ENCODE assay signal across 11 mouse cellular contexts in genomic region chr19:4968236-4968635, GRCm38 (mm10). TPM values are rescaled to one million over a fixed set of nuclear protein-coding genes. Genes with fewer than 3 reads are reported as not detected.
A peak's percentile ranks its signal among the peaks of the same experiment; 100 is the strongest.
DNase-seq lines count a peak whose midpoint lies in the region; ATAC-seq and TF ChIP-seq lines count a peak whose summit lies in the region.
"Had no signal": no experiment of that assay in that cellular context is flagged by ENCODE, and none has a peak within 500 bp of the region (broad histone marks: within the 10 kb centered on the region; RNA-seq: fewer than 3 reads in every experiment).

No protein-coding gene starts in this region.

- no peak overlapping the region for H3K27ac ChIP-seq in heart, postnatal 0 days (ENCODE audit: low read depth)
- H3K27ac ChIP-seq: embryonic facial prominence, embryonic 12.5 days; midbrain, embryonic 12.5 days had no signal

- no peaks in the 10 kb centered on the region for H3K27me3 ChIP-seq in heart, postnatal 0 days (ENCODE audit: control insufficient read depth, insufficient read depth, low read length)
- H3K27me3 ChIP-seq: embryonic facial prominence, embryonic 12.5 days; midbrain, embryonic 12.5 days had no signal

- ATAC-seq in heart, postnatal 0 days (ENCODE audit: insufficient read depth, low read depth) = no peak
- peak; percentile 82; the same call in 1 of the 2 replicates for ATAC-seq in erythroblast, adult 5-6 weeks (replicated peaks; ENCODE audit: low FRiP score, poor library complexity, severe bottlenecking)
- ATAC-seq: activated CD4-positive, CD25-positive, alpha-beta regulatory T cell, adult 4 months had no signal

- H3K9me3 ChIP-seq in heart, postnatal 0 days (replicated peaks; ENCODE audit: control insufficient read depth, low read length) = no peaks in the 10 kb centered on the region
- H3K9me3 ChIP-seq: embryonic facial prominence, embryonic 12.5 days; midbrain, embryonic 12.5 days had no signal

- 91% methylated on average over 2 of the region's 2 CpGs for WGBS in heart, postnatal 0 days

- TF ChIP-seq CTCF in heart, postnatal 0 days (IDR thresholded peaks at IDR 0.05; ENCODE audit: low read depth) = peak; percentile 43

- no peak overlapping the region for H3K4me2 ChIP-seq in heart, postnatal 0 days (ENCODE audit: low read depth, low read length)
- H3K4me2 ChIP-seq: embryonic facial prominence, embryonic 12.5 days; midbrain, embryonic 12.5 days had no signal

- peaks cover 29% of the 10 kb centered on the region for H3K36me3 ChIP-seq in heart, postnatal 0 days (replicated peaks; ENCODE audit: control insufficient read depth, insufficient read depth, low read length)

- no peak overlapping the region for H3K4me3 ChIP-seq in heart, postnatal 0 days (ENCODE audit: low read depth, low read length)
- H3K4me3 ChIP-seq: embryonic facial prominence, embryonic 12.5 days; midbrain, embryonic 12.5 days had no signal

- DNase-seq in heart, postnatal 0 days (ENCODE audit: low spot score) = no peak
- DNase-seq in heart, postnatal 36 days = no peak
- peak; percentile 22 for DNase-seq in thymus, postnatal 4 days
- DNase-seq in thymus, postnatal 25 days = no peak
- no peak for DNase-seq in heart, postnatal 4 days
- no peak for DNase-seq in urinary bladder, postnatal 10 days (ENCODE audit: low spot score)
- DNase-seq in right cerebral cortex, adult 18-20 months = no peak

- no peaks in the 10 kb centered on the region for H3K4me1 ChIP-seq in heart, postnatal 0 days (ENCODE audit: control insufficient read depth, insufficient read depth)
- H3K4me1 ChIP-seq: embryonic facial prominence, embryonic 12.5 days had no signal

- intact Hi-C loops in heart, postnatal 36 days (cut with DNase I) = loop anchor here (5.0 kb wide), 1 partner anchor 341 kb away; the partner anchor contains the start of gene Rce1

- H3K9ac ChIP-seq in heart, postnatal 0 days (replicated peaks; ENCODE audit: low read depth, low read length) = no peak overlapping the region
- H3K9ac ChIP-seq: embryonic facial prominence, embryonic 12.5 days; midbrain, embryonic 12.5 days had no signal

- no peak for TF ChIP-seq EP300 in heart, postnatal 0 days (IDR thresholded peaks at IDR 0.05; ENCODE audit: low read depth)

RNA-seq across cellular contexts. Expression of gene Mrpl11, which starts 6.3 kb away (rescaled TPM):
- 35.0 and 61.4 TPM in 2 replicates for total RNA-seq in heart, postnatal 0 days (2014; rRNA removed; ENCODE audit: low replicate concordance)
- 128 and 131 TPM in 2 replicates for polyA plus RNA-seq in heart, postnatal 0 days (2015; fragmentation: Nextera tagmentation; extraction: Ambion mirVana)
- 10 to 100 TPM; 69.1 to 69.9 TPM for total RNA-seq in heart, postnatal 36 days (2021)
- total RNA-seq in erythroblast, adult 5-6 weeks (2015; ENCODE audit: low replicate concordance) = 3.7 and 4.4 TPM in 2 replicates
- total RNA-seq in erythroblast, adult 5-6 weeks (2017; ENCODE audit: low replicate concordance) = 1.8 and 7.8 TPM in 2 replicates
- 10 to 100 TPM; 60.9 to 63.8 TPM for total RNA-seq in heart, postnatal 4 days (2021)

RNA-seq across cellular contexts. Expression of gene Npas4, which starts 21.9 kb away (rescaled TPM):
- 0.15 TPM in 1 of 2 replicates, not detected in the other for total RNA-seq in heart, postnatal 0 days (2014; rRNA removed; ENCODE audit: low replicate concordance)
- 0.03 TPM in 1 of 2 replicates, not detected in the other for polyA plus RNA-seq in heart, postnatal 0 days (2015; fragmentation: Nextera tagmentation; extraction: Ambion mirVana)
- not detected for total RNA-seq in heart, postnatal 36 days (2021)
- not detected in 2 replicates for total RNA-seq in erythroblast, adult 5-6 weeks (2015; ENCODE audit: low replicate concordance)
- not detected in 2 replicates for total RNA-seq in erythroblast, adult 5-6 weeks (2017; ENCODE audit: low replicate concordance)
- total RNA-seq in heart, postnatal 4 days (2021) = under 1 TPM; 0.57 to 0.68 TPM

RNA-seq across cellular contexts. Expression of gene Peli3, which starts 25.3 kb away (rescaled TPM):
- 0.76 TPM in 1 of 2 replicates, not detected in the other for total RNA-seq in heart, postnatal 0 days (2014; rRNA removed; ENCODE audit: low replicate concordance)
- polyA plus RNA-seq in heart, postnatal 0 days (2015; fragmentation: Nextera tagmentation; extraction: Ambion mirVana) = 0.27 and 0.31 TPM in 2 replicates
- 1 to 10 TPM; 1.6 to 3.3 TPM for total RNA-seq in heart, postnatal 36 days (2021)
- not detected in 2 replicates for total RNA-seq in erythroblast, adult 5-6 weeks (2015; ENCODE audit: low replicate concordance)
- not detected in 2 replicates for total RNA-seq in erythroblast, adult 5-6 weeks (2017; ENCODE audit: low replicate concordance)
- total RNA-seq in heart, postnatal 4 days (2021) = 1 to 10 TPM in 1 of 2 experiments, under 1 TPM in 1; 0.71 to 1.2 TPM

RNA-seq across cellular contexts. Expression of gene Dpp3, which starts 40.1 kb away (rescaled TPM):
- total RNA-seq in heart, postnatal 0 days (2014; rRNA removed; ENCODE audit: low replicate concordance) = 60.1 and 116 TPM in 2 replicates
- 40.8 and 44.3 TPM in 2 replicates for polyA plus RNA-seq in heart, postnatal 0 days (2015; fragmentation: Nextera tagmentation; extraction: Ambion mirVana)
- 10 to 100 TPM; 17.4 to 21.3 TPM for total RNA-seq in heart, postnatal 36 days (2021)
- 4.6 and 7.5 TPM in 2 replicates for total RNA-seq in erythroblast, adult 5-6 weeks (2015; ENCODE audit: low replicate concordance)
- 6.0 and 7.3 TPM in 2 replicates for total RNA-seq in erythroblast, adult 5-6 weeks (2017; ENCODE audit: low replicate concordance)
- 10 to 100 TPM; 39.7 to 40.2 TPM for total RNA-seq in heart, postnatal 4 days (2021)

RNA-seq across cellular contexts. Expression of gene Slc29a2, which starts 55.4 kb away (rescaled TPM):
- 13.8 and 17.3 TPM in 2 replicates for total RNA-seq in heart, postnatal 0 days (2014; rRNA removed; ENCODE audit: low replicate concordance)
- 11.5 and 11.7 TPM in 2 replicates for polyA plus RNA-seq in heart, postnatal 0 days (2015; fragmentation: Nextera tagmentation; extraction: Ambion mirVana)
- total RNA-seq in heart, postnatal 36 days (2021) = 10 to 100 TPM; 12.7 to 13.2 TPM
- total RNA-seq in erythroblast, adult 5-6 weeks (2015; ENCODE audit: low replicate concordance) = not detected in 2 replicates
- total RNA-seq in erythroblast, adult 5-6 weeks (2017; ENCODE audit: low replicate concordance) = not detected in 2 replicates
- total RNA-seq in heart, postnatal 4 days (2021) = 10 to 100 TPM; 20.0 to 20.8 TPM
